Mouse (Mus musculus): ENCODE data around the gene Upf1. TPM values are rescaled to one million over a fixed set of nuclear protein-coding genes. Genes with fewer than 3 reads are reported as not detected.

The Upf1 gene
- polyA plus RNA-seq, 1 experiment, result 39.1 TPM

GRCm38 (mm10) chr8:70309311-70309710 lies 43.8 kb downstream of the Upf1 start:
- 41% methylated on average over 2 of the region's 2 CpGs for WGBS
- no peaks in the 10 kb centered on the region for H3K4me1 ChIP-seq (ENCODE audit: control insufficient read depth, insufficient read depth, low read length)
- no peak overlapping the region for H3K27ac ChIP-seq (ENCODE audit: control insufficient read depth, insufficient read depth, low read depth, low read length, poor library complexity)
- H3K4me3 ChIP-seq (replicated peaks; ENCODE audit: control insufficient read depth, low read depth, low read length), result no peak overlapping the region
- no peak for TF ChIP-seq POLR2A (IDR thresholded peaks at IDR 0.05; ENCODE audit: borderline replicate concordance, control insufficient read depth, low read depth, low read length)
- peak; percentile 44; the same call in 1 of the 2 replicates for TF ChIP-seq CTCF (IDR thresholded peaks at IDR 0.05; ENCODE audit: control insufficient read depth, insufficient read depth, low read length)

GRCm38 (mm10) chr8:70302901-70303300 lies 50.2 kb downstream of the Upf1 start:
- peak overlapping the region; percentile 7 for H3K27ac ChIP-seq (ENCODE audit: control insufficient read depth, insufficient read depth, low read depth, low read length, poor library complexity)
- WGBS, result 2% methylated on average over 16 of the region's 16 CpGs
- peak overlapping the region; percentile 77 for H3K4me3 ChIP-seq (replicated peaks; ENCODE audit: control insufficient read depth, low read depth, low read length)
- peaks cover 3% of the 10 kb centered on the region; the same call in 1 of the 2 replicates for H3K4me1 ChIP-seq (ENCODE audit: control insufficient read depth, insufficient read depth, low read length)
- TF ChIP-seq POLR2A (IDR thresholded peaks at IDR 0.05; ENCODE audit: borderline replicate concordance, control insufficient read depth, low read depth, low read length) (no peak), CTCF (IDR thresholded peaks at IDR 0.05; ENCODE audit: control insufficient read depth, insufficient read depth, low read length) (no peak)

GRCm38 (mm10) chr8:70302358-70302890 lies 50.7 kb downstream of the Upf1 start, which contains the start of the genes Ddx49 and Cope:
TSS of gene Ddx49 (minus strand) at chr8:70302489.
TSS of gene Cope (plus strand) at chr8:70302518.
- H3K4me1 ChIP-seq (ENCODE audit: control insufficient read depth, insufficient read depth, low read length), result peaks cover 3% of the 10 kb centered on the region; the same call in 1 of the 2 replicates
- under 1% methylated on average over 40 of the region's 40 CpGs for WGBS
- H3K27ac ChIP-seq (ENCODE audit: control insufficient read depth, insufficient read depth, low read depth, low read length, poor library complexity), result peak within 1 kb of the TSS; percentile 7
- H3K4me3 ChIP-seq (replicated peaks; ENCODE audit: control insufficient read depth, low read depth, low read length), result peak within 1 kb of the TSS; percentile 77
- TF ChIP-seq CTCF (IDR thresholded peaks at IDR 0.05; ENCODE audit: control insufficient read depth, insufficient read depth, low read length), result no peak
- TF ChIP-seq POLR2A (IDR thresholded peaks at IDR 0.05; ENCODE audit: borderline replicate concordance, control insufficient read depth, low read depth, low read length), result peak; percentile 75; the same call in 1 of the 2 replicates

- TF ChIP-seq CTCF (IDR thresholded peaks at IDR 0.05; ENCODE audit: control insufficient read depth, insufficient read depth, low read length) (no peak), POLR2A (IDR thresholded peaks at IDR 0.05; ENCODE audit: borderline replicate concordance, control insufficient read depth, low read depth, low read length) (no peak)
- Histone ChIP-seq H3K4me1 (ENCODE audit: control insufficient read depth, insufficient read depth, low read length) (peaks cover 3% of the 10 kb centered on the region; the same call in 1 of the 2 replicates), H3K4me3 (replicated peaks; ENCODE audit: control insufficient read depth, low read depth, low read length) (no peak overlapping the region), H3K27ac (ENCODE audit: control insufficient read depth, insufficient read depth, low read depth, low read length, poor library complexity) (no peak overlapping the region)
- WGBS, result 44% methylated on average over 3 of the region's 3 CpGs
Measured at GRCm38 (mm10) chr8:70300881-70301280, 52.2 kb downstream of the Upf1 start.

- H3K27ac ChIP-seq (ENCODE audit: control insufficient read depth, insufficient read depth, low read depth, low read length, poor library complexity), result no peak overlapping the region
- WGBS, result 81% methylated on average over 5 of the region's 5 CpGs
- no peaks in the 10 kb centered on the region for H3K4me1 ChIP-seq (ENCODE audit: control insufficient read depth, insufficient read depth, low read length)
- TF ChIP-seq CTCF (IDR thresholded peaks at IDR 0.05; ENCODE audit: control insufficient read depth, insufficient read depth, low read length) (no peak), POLR2A (IDR thresholded peaks at IDR 0.05; ENCODE audit: borderline replicate concordance, control insufficient read depth, low read depth, low read length) (no peak)
- H3K4me3 ChIP-seq (replicated peaks; ENCODE audit: control insufficient read depth, low read depth, low read length), result no peak overlapping the region
Measured at GRCm38 (mm10) chr8:70293988-70294405, 59.1 kb downstream of the Upf1 start.

- no peak overlapping the region for H3K4me3 ChIP-seq (replicated peaks; ENCODE audit: control insufficient read depth, low read depth, low read length)
- no peaks in the 10 kb centered on the region; the same call in none of the 2 replicates for H3K4me1 ChIP-seq (ENCODE audit: control insufficient read depth, insufficient read depth, low read length)
- no peak for TF ChIP-seq POLR2A (IDR thresholded peaks at IDR 0.05; ENCODE audit: borderline replicate concordance, control insufficient read depth, low read depth, low read length)
- peak; percentile 56 for TF ChIP-seq CTCF (IDR thresholded peaks at IDR 0.05; ENCODE audit: control insufficient read depth, insufficient read depth, low read length)
- H3K27ac ChIP-seq (ENCODE audit: control insufficient read depth, insufficient read depth, low read depth, low read length, poor library complexity), result no peak overlapping the region
- WGBS, result 87% methylated on average over 8 of the region's 8 CpGs
Measured at GRCm38 (mm10) chr8:70286737-70287136, 66.3 kb downstream of the Upf1 start.

GRCm38 (mm10) chr8:70285304-70285703 lies 67.8 kb downstream of the Upf1 start:
- TF ChIP-seq CTCF (IDR thresholded peaks at IDR 0.05; ENCODE audit: control insufficient read depth, insufficient read depth, low read length) (no peak), POLR2A (IDR thresholded peaks at IDR 0.05; ENCODE audit: borderline replicate concordance, control insufficient read depth, low read depth, low read length) (no peak)
- Histone ChIP-seq H3K27ac (ENCODE audit: control insufficient read depth, insufficient read depth, low read depth, low read length, poor library complexity) (no peak overlapping the region), H3K4me1 (ENCODE audit: control insufficient read depth, insufficient read depth, low read length) (no peaks in the 10 kb centered on the region; the same call in none of the 2 replicates), H3K4me3 (replicated peaks; ENCODE audit: control insufficient read depth, low read depth, low read length) (no peak overlapping the region)
- WGBS, result 92% methylated on average over 15 of the region's 15 CpGs

GRCm38 (mm10) chr8:70284421-70284820 lies 68.7 kb downstream of the Upf1 start:
- no peak overlapping the region for H3K27ac ChIP-seq (ENCODE audit: control insufficient read depth, insufficient read depth, low read depth, low read length, poor library complexity)
- no peak overlapping the region for H3K4me3 ChIP-seq (replicated peaks; ENCODE audit: control insufficient read depth, low read depth, low read length)
- TF ChIP-seq POLR2A (IDR thresholded peaks at IDR 0.05; ENCODE audit: borderline replicate concordance, control insufficient read depth, low read depth, low read length), result no peak
- no peak for TF ChIP-seq CTCF (IDR thresholded peaks at IDR 0.05; ENCODE audit: control insufficient read depth, insufficient read depth, low read length)
- WGBS, result 75% methylated on average over 5 of the region's 5 CpGs
- H3K4me1 ChIP-seq (ENCODE audit: control insufficient read depth, insufficient read depth, low read length), result no peaks in the 10 kb centered on the region; the same call in none of the 2 replicates
